Mouse (Mus musculus) central nervous system, embryonic 18 days (tissue): ENCODE data around the gene Zfyve1. TPM values are rescaled to one million over a fixed set of nuclear protein-coding genes. Genes with fewer than 3 reads are reported as not detected.

Experiments used
- polyA plus RNA-seq: library from polyadenylated mRNA; depleted of rRNA; stranded (reverse); fragments of >200 nt; gene quantifications from 2 replicates; pipeline ENCODE4 v1.2.3, GENCODE M21; 2012; rRNA removed

Gene Zfyve1
- polyA plus RNA-seq, result 39.0 and 41.3 TPM in 2 replicates

GRCm38 (mm10) chr12:83597025-83597501 lies at the start of gene Zfyve1:
Gene Zfyve1, minus strand, starts transcription at chr12:83597222.

GRCm38 (mm10) chr12:83630936-83631335 lies 33.9 kb upstream of the Zfyve1 start, which contains the start of gene Rbm25:
Gene Rbm25, plus strand, starts transcription at chr12:83631236.

GRCm38 (mm10) chr12:83520311-83520890 lies 76.6 kb downstream of the Zfyve1 start, which contains the start of gene Dcaf4:
Gene Dcaf4, plus strand, starts transcription at chr12:83520466.

Other genes with a start within 250 kb of the Zfyve1 start
- gene Dpf3, start 109.5 kb downstream of the Zfyve1 start, polyA plus RNA-seq, result 6.3 and 7.6 TPM in 2 replicates
- 56.9 and 59.7 TPM in 2 replicates for gene Dcaf4, start 76.8 kb downstream of the Zfyve1 start, polyA plus RNA-seq
- 128 and 131 TPM in 2 replicates for gene Rbm25, start 34.0 kb upstream of the Zfyve1 start, polyA plus RNA-seq
- 35.0 and 36.1 TPM in 2 replicates for gene Psen1, start 90.9 kb upstream of the Zfyve1 start, polyA plus RNA-seq
- gene Papln, start 166.4 kb upstream of the Zfyve1 start, polyA plus RNA-seq, result 1.4 and 1.6 TPM in 2 replicates